18 mouse cellular contexts compared by ENCODE assay signal in the genomic region with DNA sequence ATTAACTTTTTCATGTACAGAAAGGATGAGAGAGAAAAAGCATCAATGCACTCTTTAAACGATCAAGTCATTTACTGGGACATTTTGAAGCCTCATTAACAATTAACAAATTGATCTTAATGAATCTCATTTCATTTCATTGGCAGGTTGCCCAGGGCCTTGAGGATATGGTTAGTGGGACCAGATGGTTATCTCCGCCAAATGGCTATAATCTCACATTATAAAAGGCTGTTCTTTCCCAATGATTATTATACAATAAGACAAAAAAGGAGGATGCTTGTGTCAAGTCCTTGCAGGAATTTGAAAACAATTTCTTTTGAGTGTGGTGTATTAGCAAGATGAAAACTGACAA.
A peak's percentile ranks its signal among the peaks of the same experiment; 100 is the strongest.
DNase-seq lines count a peak whose midpoint lies in the region; ATAC-seq lines count a peak whose summit lies in the region.
"Had no signal": no experiment of that assay in that cellular context is flagged by ENCODE, and none has a peak within 500 bp of the region (broad histone marks: within the 10 kb centered on the region; RNA-seq: fewer than 3 reads in every experiment).

No protein-coding gene starts in this region.

- WGBS in forebrain, embryonic 16.5 days, result 10% methylated on average over 2 of the region's 2 CpGs
- WGBS in neural tube, embryonic 13.5 days, result 45% methylated on average over 2 of the region's 2 CpGs

- no peaks in the 10 kb centered on the region for H3K36me3 ChIP-seq in forebrain, embryonic 16.5 days (ENCODE audit: control insufficient read depth, insufficient read depth)
- no peaks in the 10 kb centered on the region for H3K36me3 ChIP-seq in neural tube, embryonic 13.5 days
- H3K36me3 ChIP-seq: embryonic facial prominence, embryonic 15.5 days; heart, embryonic 10.5 days; lung, embryonic 15.5 days had no signal

- H3K27me3 ChIP-seq in forebrain, embryonic 16.5 days (replicated peaks; ENCODE audit: control insufficient read depth, insufficient read depth, low read length), result no peaks in the 10 kb centered on the region
- no peaks in the 10 kb centered on the region for H3K27me3 ChIP-seq in neural tube, embryonic 13.5 days
- H3K27me3 ChIP-seq: embryonic facial prominence, embryonic 15.5 days; lung, embryonic 15.5 days had no signal

- no peak overlapping the region; the same call in 1 of the 2 replicates for H3K27ac ChIP-seq in forebrain, embryonic 16.5 days (ENCODE audit: low read length)
- H3K27ac ChIP-seq in neural tube, embryonic 13.5 days (replicated peaks), result peak overlapping the region; percentile 70
- H3K27ac ChIP-seq: embryonic facial prominence, embryonic 15.5 days; heart, embryonic 10.5 days; lung, embryonic 15.5 days had no signal

- DNase-seq in cerebellum, postnatal 14 days, result peak; percentile 46 to 50
- DNase-seq in cerebellum, adult 11 months, result no peak
- peak; percentile 83 for DNase-seq in retina, postnatal 1 day
- no peak for DNase-seq in retina, embryonic 14.5 days (ENCODE audit: low spot score)
- DNase-seq in urinary bladder, adult 18-20 months (ENCODE audit: low spot score in 2 of 2), result no peak
- DNase-seq in layer of hippocampus, adult 9-11 months, result no peak
- DNase-seq: adrenal gland, postnatal 36 days; gastrocnemius, postnatal 14 days; heart, postnatal 36 days; kidney, adult 18-20 months; kidney, postnatal 14 days had no signal

- peak; percentile 80 for ATAC-seq in forebrain, embryonic 16.5 days
- ATAC-seq in neural tube, embryonic 13.5 days (ENCODE audit: low read depth), result peak; percentile 83; the same call in 1 of the 2 replicates
- ATAC-seq: activated CD4-positive, CD25-positive, alpha-beta regulatory T cell, adult 4 months had no signal

- H3K4me3 ChIP-seq in forebrain, embryonic 16.5 days (replicated peaks; ENCODE audit: low read length), result no peak overlapping the region
- no peak overlapping the region for H3K4me3 ChIP-seq in neural tube, embryonic 13.5 days
- H3K4me3 ChIP-seq: embryonic facial prominence, embryonic 15.5 days; heart, embryonic 10.5 days; lung, embryonic 15.5 days; myocyte had no signal

- no peak overlapping the region for H3K4me2 ChIP-seq in forebrain, embryonic 16.5 days (ENCODE audit: low read length)
- no peak overlapping the region for H3K4me2 ChIP-seq in neural tube, embryonic 13.5 days
- H3K4me2 ChIP-seq: embryonic facial prominence, embryonic 15.5 days; lung, embryonic 15.5 days had no signal

- H3K9me3 ChIP-seq in forebrain, embryonic 16.5 days (ENCODE audit: control insufficient read depth, low read length), result no peaks in the 10 kb centered on the region
- no peaks in the 10 kb centered on the region for H3K9me3 ChIP-seq in neural tube, embryonic 13.5 days
- H3K9me3 ChIP-seq: embryonic facial prominence, embryonic 15.5 days; heart, embryonic 10.5 days; lung, embryonic 15.5 days had no signal

- H3K4me1 ChIP-seq in forebrain, embryonic 16.5 days (replicated peaks; ENCODE audit: control insufficient read depth, insufficient read depth, low read length), result peaks cover 6% of the 10 kb centered on the region
- H3K4me1 ChIP-seq in neural tube, embryonic 13.5 days (replicated peaks), result peaks cover 16% of the 10 kb centered on the region
- H3K4me1 ChIP-seq: embryonic facial prominence, embryonic 15.5 days; heart, embryonic 10.5 days; lung, embryonic 15.5 days had no signal

- no peak overlapping the region for H3K9ac ChIP-seq in forebrain, embryonic 16.5 days (replicated peaks; ENCODE audit: low read depth, low read length)
- H3K9ac ChIP-seq in neural tube, embryonic 13.5 days, result no peak overlapping the region
- H3K9ac ChIP-seq: embryonic facial prominence, embryonic 15.5 days; lung, embryonic 15.5 days had no signal

Comparison
In these comparisons a context has a peak if more than half of its experiments do, and no peak if none do; other contexts are left out.
1. DNase-seq: peak in cerebellum, postnatal 14 days (2 of 2) and retina, postnatal 1 day (single experiment); none in cerebellum, adult 11 months (single experiment), retina, embryonic 14.5 days (single experiment), urinary bladder, adult 18-20 months (0 of 2) and layer of hippocampus, adult 9-11 months (single experiment).